Mouse (Mus musculus) cortical plate, adult 2 months (tissue): Measurements from ENCODE around the gene Nts.
"Not testable (repeated sequence)": the region's sequence is repeated elsewhere in the genome, so short reads cannot be mapped to it uniquely, and the experiment has no call there.

Experiments
- CTCF ChIP-seq: fragments of 200-500 bp; IDR thresholded peaks from 2 replicates; pipeline ENCODE4 v1.5.1; 2011; ENCODE audit warnings: mild to moderate bottlenecking, control low read depth, low read length; ENCODE audit not compliant: insufficient read depth; ENCODE audit errors: extremely low read depth
- POLR2A ChIP-seq: fragments of 200-500 bp; IDR thresholded peaks from 2 replicates; pipeline ENCODE4 v1.6.1; 2011; ENCODE audit warnings: mild to moderate bottlenecking, low read length, control low read depth; ENCODE audit not compliant: insufficient read depth; ENCODE audit errors: extremely low read depth

DNA sequence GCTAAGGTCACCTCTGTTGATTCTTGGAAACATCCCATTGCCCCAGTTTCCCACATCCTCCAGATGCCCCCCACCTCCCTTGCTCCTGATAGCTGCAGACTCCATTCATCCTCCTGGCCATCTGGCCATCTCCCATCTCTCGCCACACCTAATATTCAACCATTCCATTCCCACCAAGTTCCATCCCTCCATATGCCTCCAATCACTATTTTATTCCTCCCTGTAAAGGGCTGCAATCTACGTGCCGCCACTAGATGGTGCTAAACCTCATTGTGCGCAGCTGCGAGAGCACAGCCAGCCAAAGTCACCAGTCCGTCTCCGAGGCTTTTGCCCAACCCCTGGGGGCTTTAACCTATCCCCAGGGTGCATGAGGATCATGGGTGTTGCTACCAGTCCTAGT is 55.2 kb downstream of the Nts start:
- not testable (repeated sequence) for TF ChIP-seq POLR2A, CTCF
